Mouse (Mus musculus) heart, postnatal 14 days (tissue): ENCODE data around the gene Cmss1. TPM values are rescaled to one million over a fixed set of nuclear protein-coding genes. Genes with fewer than 3 reads are reported as not detected.

ENCODE experiments used
- DNase-seq, 2 experiments: peaks; one replicate each; pipeline ENCODE4 v3.0.0; 2021 to 2022
- intact Hi-C: fragments of 180-260 bp; cut with DNase I; formaldehyde crosslinking; loops from one replicate; pipeline ENCODE4 v1.15.1; 2025
- long read RNA-seq, 2 experiments: library from polyadenylated mRNA; stranded (forward); transcript quantifications; one replicate each; pipeline ENCODE4 v2.0.0; 2021
- total RNA-seq, 2 experiments: library from RNA; stranded (reverse); gene quantifications; 2 replicates each; pipeline ENCODE4 v1.2.3; 2021

Cmss1 gene
- total RNA-seq: 10 to 100 TPM; 54.0 to 56.2 TPM
- long read RNA-seq, experiment 1, partial matches to known transcripts: 2 of 60 reads
- long read RNA-seq, experiment 1, other reads (novel, unspliced or antisense): 57 of 60 reads
- long read RNA-seq, experiment 2, partial matches to known transcripts: 0 of 28 reads
- long read RNA-seq, experiment 2, other reads (novel, unspliced or antisense): 26 of 28 reads

DNA sequence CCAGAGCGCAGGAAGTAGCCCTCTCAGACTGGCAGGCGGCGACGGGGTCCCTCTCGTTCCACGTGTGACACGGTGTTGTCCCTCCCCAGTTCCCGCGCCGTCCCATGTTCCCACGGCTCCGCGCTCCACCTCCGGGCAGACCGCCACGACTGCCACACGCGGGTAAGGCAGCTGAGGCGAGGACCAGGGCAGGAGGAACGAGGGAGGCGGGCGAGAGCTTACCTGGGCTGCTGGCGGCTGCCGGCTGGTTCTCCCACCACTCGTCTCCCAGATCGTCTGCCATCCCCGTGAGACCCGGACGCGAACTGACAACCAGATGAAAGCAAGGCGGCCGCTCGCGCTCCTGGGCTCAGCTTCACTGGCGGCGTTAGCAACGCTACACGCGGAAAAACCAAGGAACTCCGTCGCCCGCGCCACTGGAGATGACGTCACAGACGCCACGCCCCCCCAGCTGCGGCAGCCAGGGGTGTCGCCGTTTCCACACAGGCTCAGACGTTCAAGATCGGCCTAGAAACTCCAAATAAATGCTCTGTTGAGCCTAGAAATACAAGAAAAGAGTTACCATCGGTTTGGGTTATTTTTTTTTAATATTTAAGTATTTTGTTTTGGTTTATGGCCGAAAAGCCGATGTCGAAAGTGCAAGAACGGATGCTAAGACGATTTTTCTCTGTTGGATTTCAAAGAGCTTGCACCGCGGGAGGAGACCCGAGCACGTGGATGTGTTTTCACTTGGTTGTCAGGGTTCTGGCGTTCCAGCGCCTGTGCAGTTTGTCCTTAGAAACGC lies at the start of gene Cmss1:
TSS of gene Cmss1 (minus strand) at position 421 of the 784 bp plus-strand sequence.
- intact Hi-C loops: no loop called here
- DNase-seq: peak; percentile 84 to 88

DNA sequence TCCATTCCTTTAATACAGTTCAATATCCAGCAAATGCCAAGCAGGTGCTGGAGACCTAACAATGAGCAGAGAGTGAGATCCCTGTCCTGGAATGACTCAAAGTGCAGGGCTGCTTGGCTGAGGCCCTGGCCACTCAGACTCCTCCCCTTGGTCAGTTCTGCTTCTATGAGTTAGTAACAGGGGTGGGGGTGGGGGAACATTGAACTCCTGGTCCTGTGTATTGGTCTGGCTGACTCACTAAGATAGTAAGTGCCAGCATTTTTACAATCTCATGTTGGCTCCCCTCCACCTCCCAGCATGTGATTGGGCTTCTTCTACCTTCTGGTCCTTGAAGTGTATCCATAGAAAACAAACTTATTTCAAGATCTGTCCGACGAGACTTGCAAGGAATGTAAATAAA lies 43.2 kb upstream of the Cmss1 start:
- intact Hi-C loops: no loop called here
- DNase-seq: no peak

DNA sequence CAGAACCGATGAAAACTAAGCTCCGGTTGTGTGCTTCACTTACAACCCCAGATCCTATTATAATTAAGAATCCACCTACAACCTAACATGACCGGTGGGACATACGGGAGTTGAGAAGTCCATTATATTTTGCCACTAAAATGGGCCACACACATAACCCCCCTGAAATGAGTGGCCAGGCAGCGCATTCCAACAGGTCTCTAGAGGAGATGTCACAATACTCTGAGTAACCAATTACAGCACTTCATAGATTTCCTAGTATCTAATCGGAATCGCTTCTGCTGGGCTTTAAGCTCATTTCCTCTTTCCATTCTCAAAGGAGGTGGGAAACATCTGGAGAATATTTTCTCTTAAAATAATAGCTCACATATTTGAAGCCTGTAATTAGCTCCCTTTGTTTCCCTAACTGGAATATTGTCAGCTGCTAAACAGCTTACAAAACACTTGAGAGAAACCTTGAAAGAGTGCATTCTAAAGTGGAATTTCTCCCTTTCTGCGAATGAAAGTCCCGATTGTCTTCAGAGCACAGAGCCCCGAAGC lies 34.8 kb upstream of the Cmss1 start:
- no peak for DNase-seq
- intact Hi-C loops: no loop called here

GRCm38 (mm10) chr16:57634766-57635165 lies 28.1 kb upstream of the Cmss1 start:
- intact Hi-C loops: loop anchor here (1.0 to 10.0 kb wide), 4 partner anchors 33 to 820 kb away; no protein-coding TSS in a partner anchor
- DNase-seq: no peak

GRCm38 (mm10) chr16:57634191-57634590 lies 27.5 kb upstream of the Cmss1 start:
- peak; percentile 75 to 84 for DNase-seq
- intact Hi-C loops: loop anchor here (1.0 to 10.0 kb wide), 4 partner anchors 33 to 821 kb away; no protein-coding TSS in a partner anchor

DNA sequence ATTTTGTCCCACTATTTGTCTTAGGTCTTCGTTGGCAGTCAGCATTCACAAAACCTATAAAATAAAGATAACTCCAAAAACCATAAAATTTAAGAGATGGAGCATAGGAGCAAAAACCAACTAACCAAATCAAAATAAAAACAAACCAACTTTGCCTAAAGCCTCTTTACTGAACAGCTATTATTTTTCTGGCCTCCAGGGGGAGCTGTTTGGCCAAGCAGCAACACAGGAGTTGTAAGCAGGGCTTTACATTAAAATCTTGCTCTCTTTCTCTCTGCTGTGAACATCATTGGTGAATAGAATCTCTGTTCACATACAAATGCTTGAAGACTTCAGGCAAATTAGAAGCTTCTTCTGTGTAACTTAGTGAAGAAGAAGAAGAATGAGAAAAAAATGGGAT lies 5.1 kb upstream of the Cmss1 start:
- DNase-seq: peak; percentile 19 to 59
- intact Hi-C loops: loop anchor here (5.0 kb wide), 1 partner anchor 671 kb away; no protein-coding TSS in a partner anchor

GRCm38 (mm10) chr16:57601031-57601430 lies 5.6 kb downstream of the Cmss1 start:
- no peak for DNase-seq
- intact Hi-C loops: no loop called here

DNA sequence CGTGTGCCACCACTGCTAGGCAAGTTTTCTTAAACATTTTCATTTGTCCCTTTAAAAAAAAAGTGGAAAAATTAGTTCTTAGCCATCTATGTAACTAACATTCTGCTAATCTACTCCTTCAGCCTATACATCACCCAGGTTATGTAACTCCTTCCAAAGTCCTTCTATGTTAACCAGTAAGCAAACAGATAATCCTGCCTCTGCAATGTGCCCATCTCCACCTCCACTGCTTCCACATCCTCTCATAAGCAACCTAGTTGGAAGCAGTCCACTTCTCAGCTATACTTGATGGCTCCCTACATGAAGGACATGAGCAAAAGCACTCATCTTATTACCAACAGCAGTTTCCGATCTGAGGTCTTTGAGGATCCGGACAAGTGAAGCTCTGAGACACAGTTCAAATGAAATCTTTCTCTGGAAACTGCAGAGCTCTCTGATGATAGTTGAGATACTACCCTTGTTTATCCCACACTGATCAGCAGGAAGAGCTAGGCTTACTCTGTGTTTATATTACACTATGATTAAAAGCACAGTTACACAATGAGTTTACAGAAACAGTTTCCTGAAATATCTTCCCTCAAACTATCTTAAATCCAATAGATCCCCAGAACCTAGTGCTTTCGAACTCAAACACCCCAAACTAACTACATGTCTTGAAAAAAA lies 9.2 kb downstream of the Cmss1 start:
- DNase-seq: no peak
- intact Hi-C loops: loop anchor here (5.0 kb wide), 2 partner anchors 195 to 355 kb away; no protein-coding TSS in a partner anchor

DNA sequence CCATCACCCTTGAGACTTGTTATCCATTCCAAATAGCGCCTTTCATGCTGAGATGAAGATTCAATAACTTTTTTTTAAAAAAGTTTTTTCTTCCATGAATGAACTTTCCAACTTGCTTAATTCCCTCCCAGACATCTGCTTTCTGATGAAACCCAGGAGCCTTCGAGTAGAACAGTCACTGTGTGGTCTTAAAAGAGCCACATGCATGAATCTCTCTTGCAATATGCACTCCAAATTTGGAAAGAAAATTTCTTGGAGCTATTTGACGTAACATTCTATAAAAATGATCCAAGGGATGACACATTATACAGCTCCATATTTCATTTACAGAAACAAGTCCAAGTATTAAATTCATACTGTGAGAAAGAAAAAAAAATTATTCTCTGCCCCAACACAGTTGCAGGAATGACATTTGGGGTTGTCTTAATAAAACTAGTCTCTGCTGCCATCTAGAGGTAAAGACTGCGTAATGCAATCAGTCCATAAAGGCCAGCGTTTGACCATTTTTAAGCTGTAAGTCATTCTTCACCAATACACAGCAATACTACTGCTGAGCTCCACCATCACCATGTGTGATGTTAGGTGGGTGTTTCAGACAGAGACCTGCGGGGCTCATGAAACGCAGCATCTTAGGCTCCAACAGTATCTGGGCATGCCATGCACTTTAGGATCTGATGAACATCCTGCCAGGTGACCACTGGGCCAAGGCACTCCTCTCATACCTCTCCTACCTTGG lies 13.1 kb downstream of the Cmss1 start:
- peak in 1 of 2 experiments; percentile 45 for DNase-seq
- intact Hi-C loops: no loop called here

DNA sequence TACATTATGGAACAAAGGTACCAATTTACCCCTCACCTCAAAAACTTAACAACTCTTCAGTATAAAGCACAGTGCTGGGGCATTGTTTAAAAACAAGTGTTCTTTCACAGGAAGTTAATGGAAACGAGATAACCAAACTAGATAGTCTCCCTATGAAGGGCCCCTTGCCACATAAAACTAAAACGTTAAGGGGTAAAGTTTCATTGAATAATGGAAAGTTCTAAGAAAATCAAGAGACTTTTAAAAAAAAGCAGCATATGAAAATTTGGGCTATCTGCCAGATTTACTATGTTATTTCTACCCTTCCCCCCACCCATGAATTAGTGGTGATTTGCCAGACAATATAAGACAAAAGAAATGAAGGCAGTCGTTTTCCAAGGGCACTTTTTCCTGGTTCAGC lies 21.5 kb downstream of the Cmss1 start:
- intact Hi-C loops: no loop called here
- no peak for DNase-seq

DNA sequence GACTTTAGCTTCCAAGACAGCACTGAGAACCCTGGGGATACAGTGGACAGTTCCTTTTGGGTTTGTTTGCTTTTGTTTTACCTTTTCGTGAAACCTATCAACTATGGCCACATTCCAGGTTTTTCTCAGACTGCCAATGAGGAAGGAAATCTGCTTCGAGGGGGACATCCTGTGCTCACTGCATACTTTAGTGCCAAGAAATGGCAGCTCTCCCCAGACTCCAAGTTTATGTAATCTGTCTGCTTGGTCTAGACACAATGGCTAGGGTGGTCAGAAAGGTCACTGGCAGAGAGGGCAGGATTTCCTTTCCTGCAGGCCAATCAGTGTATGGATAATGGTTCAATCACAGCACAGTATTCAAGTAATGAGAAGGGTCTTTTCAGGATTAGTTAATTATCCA lies 24.7 kb downstream of the Cmss1 start:
- intact Hi-C loops: no loop called here
- DNase-seq: peak in 1 of 2 experiments; percentile 20

GRCm38 (mm10) chr16:57580041-57580440 lies 26.6 kb downstream of the Cmss1 start:
- intact Hi-C loops: no loop called here
- DNase-seq: no peak

DNA sequence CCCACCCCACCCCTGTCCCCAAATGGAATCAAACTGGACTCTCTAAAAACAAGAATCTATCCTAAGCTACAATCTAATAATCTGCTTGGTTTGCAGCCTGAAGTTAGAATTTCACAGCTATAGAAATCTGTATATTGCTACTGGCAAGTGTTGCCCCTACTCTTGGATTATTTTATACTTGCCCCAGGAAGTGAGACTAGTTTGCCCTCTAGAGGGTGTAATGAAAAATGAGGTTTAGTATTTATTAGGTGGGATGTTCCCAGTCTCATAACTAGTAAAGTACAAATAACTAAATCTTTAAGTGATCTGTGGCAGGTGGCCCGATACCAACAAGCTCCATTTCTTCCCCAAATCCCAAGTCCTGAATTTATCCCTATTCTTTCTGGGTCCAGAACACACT lies 29.1 kb downstream of the Cmss1 start:
- DNase-seq: no peak
- intact Hi-C loops: loop anchor here (2.0 to 5.0 kb wide), 3 partner anchors 160 to 335 kb away; no protein-coding TSS in a partner anchor

- no peak for DNase-seq
- intact Hi-C loops: loop anchor here (2.0 to 5.0 kb wide), 3 partner anchors 159 to 334 kb away; no protein-coding TSS in a partner anchor
These were observed 30.8 kb downstream of the Cmss1 start for GRCm38 (mm10) chr16:57575764-57576388.

GRCm38 (mm10) chr16:57573831-57574230 lies 32.8 kb downstream of the Cmss1 start:
- no peak for DNase-seq
- intact Hi-C loops: no loop called here

DNA sequence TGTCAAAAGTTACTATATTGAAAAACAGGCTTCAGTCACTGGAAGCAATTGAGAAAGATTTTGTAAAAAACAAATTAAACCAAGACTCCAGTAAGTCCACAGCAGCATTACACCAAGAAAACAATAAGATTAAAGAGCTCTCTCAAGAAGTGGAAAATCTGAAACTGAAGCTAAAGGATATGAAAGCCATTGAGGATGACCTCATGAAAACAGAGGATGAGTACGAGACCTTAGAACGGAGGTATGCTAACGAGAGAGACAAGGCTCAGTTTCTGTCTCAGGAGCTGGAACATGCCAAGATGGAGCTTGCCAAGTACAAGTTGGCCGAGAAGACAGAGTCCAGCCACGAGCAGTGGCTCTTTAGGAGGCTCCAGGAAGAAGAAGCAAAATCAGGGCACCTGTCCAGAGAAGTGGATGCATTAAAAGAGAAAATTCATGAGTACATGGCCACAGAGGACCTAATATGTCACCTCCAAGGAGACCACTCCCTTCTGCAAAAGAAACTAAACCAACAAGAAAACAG lies 35.8 kb downstream of the Cmss1 start:
- DNase-seq: no peak
- intact Hi-C loops: no loop called here

GRCm38 (mm10) chr16:57568648-57569404 lies 37.8 kb downstream of the Cmss1 start:
- intact Hi-C loops: no loop called here
- DNase-seq: no peak

DNA sequence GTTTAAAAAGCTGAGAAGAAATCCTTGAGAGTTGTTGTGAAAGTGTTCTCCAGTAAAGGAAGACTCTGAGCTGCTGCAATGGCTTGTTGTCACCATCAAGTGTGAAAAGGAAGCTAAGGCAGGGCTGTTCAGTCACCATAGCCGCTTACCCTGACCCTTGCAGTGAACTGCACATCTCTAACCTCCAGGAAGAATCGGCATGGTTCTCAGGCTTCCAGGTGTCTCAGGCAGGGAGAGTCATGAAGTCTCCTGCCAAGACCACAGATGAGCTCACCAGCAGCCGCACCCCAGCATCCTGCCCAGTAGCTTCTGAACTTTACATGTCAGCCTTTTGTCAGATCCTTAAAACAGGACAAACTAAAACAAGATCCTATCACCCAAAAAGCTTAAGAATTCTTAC lies 40.4 kb downstream of the Cmss1 start:
- DNase-seq: no peak
- intact Hi-C loops: no loop called here

DNA sequence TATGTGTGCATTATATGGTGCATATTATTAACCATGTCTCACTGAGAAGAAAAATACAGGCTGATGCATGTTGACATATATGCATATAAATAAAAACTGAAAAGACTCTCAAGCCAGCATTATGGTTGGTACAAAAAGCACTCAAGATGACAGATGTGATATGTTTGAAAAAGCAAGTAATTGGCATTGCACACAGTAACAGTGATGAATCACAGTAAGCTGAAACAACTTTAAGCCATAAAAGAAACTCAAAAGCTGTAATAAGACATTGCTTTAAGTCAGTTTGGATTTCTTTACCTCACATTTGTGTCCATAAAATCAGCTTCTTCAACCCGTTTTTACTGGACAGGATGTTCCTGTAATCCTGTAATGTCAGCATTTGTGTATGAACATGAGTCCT lies 41.9 kb downstream of the Cmss1 start:
- intact Hi-C loops: no loop called here
- DNase-seq: no peak
